Mouse (Mus musculus) testis, adult 10 weeks (tissue): ENCODE results near the gene Rtn4r. TPM values are rescaled to one million over a fixed set of nuclear protein-coding genes. Genes with fewer than 3 reads are reported as not detected.

Experiments used
- polyA plus RNA-seq: library from polyadenylated mRNA; stranded (reverse); fragments of 350-450 nt; fragmentation: Illumina TruSeq; extraction: RNeasy Lipid Tissue Mini Kit (QIAGEN cat#74804); gene quantifications from one replicate; pipeline ENCODE4 v1.2.3, GENCODE M21; 2014; ENCODE audit warnings: low read depth, low replicate concordance

Rtn4r gene
- not detected for polyA plus RNA-seq

GRCm38 (mm10) chr16:18127241-18127861, at the start of gene Rtn4r:
Gene Rtn4r, plus strand, starts transcription at chr16:18127642.

Other genes with a start within 250 kb of the Rtn4r start
- gene Gm20518, start 236.0 kb upstream of the Rtn4r start, polyA plus RNA-seq = 0.21 TPM
- 14.2 TPM for gene Tssk1, start 233.4 kb upstream of the Rtn4r start, polyA plus RNA-seq
- gene Dgcr2, start 229.1 kb upstream of the Rtn4r start, polyA plus RNA-seq = 23.1 TPM
- 76.7 TPM for gene Tssk2, start 229.0 kb upstream of the Rtn4r start, polyA plus RNA-seq
- gene Ess2, start 216.3 kb upstream of the Rtn4r start, polyA plus RNA-seq = 4.6 TPM
- gene Gsc2, start 212.6 kb upstream of the Rtn4r start, polyA plus RNA-seq = not detected
- 11.0 TPM for gene Slc25a1, start 199.4 kb upstream of the Rtn4r start, polyA plus RNA-seq
- not detected for gene Vpreb2, start 147.2 kb upstream of the Rtn4r start, polyA plus RNA-seq
- 27.1 TPM for gene Dgcr6, start 74.8 kb upstream of the Rtn4r start, polyA plus RNA-seq
- gene Prodh, start 37.4 kb upstream of the Rtn4r start, polyA plus RNA-seq = 0.10 TPM
- gene Ccdc188, start 90.2 kb downstream of the Rtn4r start, polyA plus RNA-seq = 1.6 TPM
- gene Zdhhc8, start 107.5 kb downstream of the Rtn4r start, polyA plus RNA-seq = not detected
- gene Trmt2a, start 121.0 kb downstream of the Rtn4r start, polyA plus RNA-seq = 20.0 TPM
- gene Ranbp1, start 121.1 kb downstream of the Rtn4r start, polyA plus RNA-seq = 116 TPM
- gene Gm49776, start 130.7 kb downstream of the Rtn4r start, polyA plus RNA-seq = not detected
- gene Dgcr8, start 161.6 kb downstream of the Rtn4r start, polyA plus RNA-seq = 27.5 TPM
- 3.0 TPM for gene Tango2, start 220.5 kb downstream of the Rtn4r start, polyA plus RNA-seq
- gene Arvcf, start 220.5 kb downstream of the Rtn4r start, polyA plus RNA-seq = 0.08 TPM